Mouse (Mus musculus) hindbrain, embryonic 12.5 days (tissue): ENCODE data around the gene Cdc5l. TPM values are rescaled to one million over a fixed set of nuclear protein-coding genes. Genes with fewer than 3 reads are reported as not detected.

Experiments
- ATAC-seq: fragments of 200-750 bp; cut with Nextera tagmentation; 2 replicates; pipeline ENCODE4 v1.8.0; 2017; ENCODE audit warnings: moderate TSS enrichment; ENCODE audit not compliant: low FRiP score
- H3K27ac ChIP-seq: fragments of 300-500 bp; sonication (generic); 2 replicates; pipeline ENCODE4 v1.5.1; 2016; ENCODE audit warnings: mild to moderate bottlenecking
- H3K27me3 ChIP-seq: fragments of 300-500 bp; sonication (generic); 2 replicates; pipeline ENCODE4 v1.6.1; 2016; ENCODE audit warnings: mild to moderate bottlenecking
- H3K36me3 ChIP-seq: fragments of 300-500 bp; sonication (generic); 2 replicates; pipeline ENCODE4 v1.6.1; 2016; ENCODE audit warnings: mild to moderate bottlenecking
- H3K4me1 ChIP-seq: fragments of 300-500 bp; sonication (generic); 2 replicates; pipeline ENCODE4 v1.6.1; 2016
- H3K4me2 ChIP-seq: fragments of 300-500 bp; sonication (generic); replicated peaks from 2 replicates; pipeline ENCODE4 v1.6.1; 2016; ENCODE audit warnings: mild to moderate bottlenecking
- H3K4me3 ChIP-seq: fragments of 300-500 bp; sonication (generic); 2 replicates; pipeline ENCODE4 v1.5.1; 2016; ENCODE audit warnings: mild to moderate bottlenecking
- H3K9ac ChIP-seq: fragments of 300-500 bp; sonication (generic); 2 replicates; pipeline ENCODE4 v1.6.1; 2016; ENCODE audit warnings: mild to moderate bottlenecking, moderate library complexity
- H3K9me3 ChIP-seq: fragments of 300-500 bp; sonication (generic); replicated peaks from 2 replicates; pipeline ENCODE4 v1.6.1; 2016; ENCODE audit warnings: mild to moderate bottlenecking
- WGBS: fragments of 180-500 bp; shearing (Covaris S2); methylation state at CpG from one replicate; pipeline ENCODE4 v1.1.7; 2016; 5-methylcytosine and 5-hydroxymethylcytosine counted together
- polyA plus RNA-seq: library from polyadenylated mRNA; unstranded; fragments of >200 nt; fragmentation: Nextera tagmentation; extraction: Ambion mirVana; gene quantifications from 2 replicates; pipeline ENCODE4 v1.2.1, GENCODE M21; 2016

Cdc5l gene
- 75.2 and 75.9 TPM in 2 replicates for polyA plus RNA-seq

- WGBS = under 1% methylated on average over 73 of the region's 73 CpGs
- H3K9ac ChIP-seq = peak within 1 kb of the TSS; percentile 87
- H3K36me3 ChIP-seq = peaks cover 3% of the 10 kb centered on the region; the same call in 1 of the 2 replicates
- peak within 1 kb of the TSS; percentile 71 for H3K4me2 ChIP-seq
- peak within 1 kb of the TSS; percentile 93 for H3K4me3 ChIP-seq
- peaks cover 23% of the 10 kb centered on the region for H3K4me1 ChIP-seq
- H3K9me3 ChIP-seq = no peaks in the 10 kb centered on the region
- H3K27ac ChIP-seq = peak within 1 kb of the TSS; percentile 96
- no peaks in the 10 kb centered on the region for H3K27me3 ChIP-seq
- peak; percentile 97 for ATAC-seq
These were observed at the start of gene Cdc5l for GRCm38 (mm10) chr17:45433419-45434261. TSS of gene Cdc5l (minus strand) at chr17:45433737.

GRCm38 (mm10) chr17:45480429-45480828 lies 46.9 kb upstream of the Cdc5l start:
- Histone ChIP-seq H3K27me3 (peaks cover 9% of the 10 kb centered on the region; the same call in 1 of the 2 replicates), H3K4me2 (no peak overlapping the region), H3K4me1 (0 out of 2 replicates have a peak, but pooled peaks cover 6% of the 10 kb centered on the region), H3K36me3 (no peaks in the 10 kb centered on the region), H3K9ac (no peak overlapping the region), H3K4me3 (no peak overlapping the region), H3K9me3 (peaks cover 9% of the 10 kb centered on the region; the same call in 1 of the 2 replicates), H3K27ac (no peak overlapping the region)
- WGBS = 37% methylated on average over 2 of the region's 2 CpGs
- ATAC-seq = no peak

- H3K4me3 ChIP-seq = no peak overlapping the region
- no peak overlapping the region for H3K27ac ChIP-seq
- peaks cover 9% of the 10 kb centered on the region; the same call in 1 of the 2 replicates for H3K27me3 ChIP-seq
- H3K9me3 ChIP-seq = peaks cover 9% of the 10 kb centered on the region; the same call in 1 of the 2 replicates
- no peak overlapping the region for H3K4me2 ChIP-seq
- no peak overlapping the region for H3K9ac ChIP-seq
- H3K36me3 ChIP-seq = no peaks in the 10 kb centered on the region
- peaks cover 13% of the 10 kb centered on the region for H3K4me1 ChIP-seq
- peak; percentile 21; the same call in 1 of the 2 replicates for ATAC-seq
- WGBS = 21% methylated on average over 12 of the region's 12 CpGs
These were observed 44.8 kb upstream of the Cdc5l start for GRCm38 (mm10) chr17:45478234-45478825.

DNA sequence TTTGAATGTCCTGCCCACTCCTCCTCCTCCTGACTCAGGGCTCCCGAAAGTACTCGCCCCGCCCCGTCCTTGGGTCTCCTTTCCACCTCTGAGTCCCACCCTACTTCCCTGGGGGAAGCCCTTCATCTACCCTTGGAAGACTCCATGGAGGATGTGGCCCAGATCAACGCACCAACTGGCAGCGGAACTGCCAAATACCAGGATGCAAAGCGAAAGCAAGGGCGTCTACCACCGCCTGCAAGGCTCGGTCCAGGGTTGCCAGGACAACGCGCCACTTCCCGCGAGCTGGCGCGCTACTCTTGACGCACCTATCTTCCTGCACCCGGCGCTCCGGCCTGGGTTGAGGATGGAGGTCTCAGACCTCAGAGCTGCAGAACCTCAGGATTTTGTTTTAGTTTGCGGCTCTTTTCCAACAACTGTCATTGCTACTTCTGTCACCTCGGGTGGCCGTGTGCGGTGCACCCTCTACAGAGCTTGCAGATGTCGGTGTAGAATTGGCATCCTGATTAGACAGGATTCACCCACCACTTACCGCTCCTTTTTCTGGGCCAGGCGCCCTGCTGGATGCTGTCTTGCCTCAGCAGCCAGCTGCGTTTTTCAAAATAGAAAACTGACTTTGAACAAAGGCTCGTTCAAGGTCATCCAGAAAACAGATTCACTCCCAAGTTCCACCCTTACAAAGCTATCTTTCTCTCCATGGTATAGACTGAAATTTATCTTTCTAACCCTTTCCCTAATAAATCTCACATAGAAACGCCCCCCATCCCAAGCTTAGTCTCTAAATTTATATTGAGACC lies 41.3 kb upstream of the Cdc5l start, which contains the start of gene Spats1:
Gene Spats1, minus strand, starts transcription at position 747 of the 797 bp plus-strand sequence.
- no peak within 1 kb of the TSS for H3K27ac ChIP-seq
- peak within 1 kb of the TSS; percentile 46 for H3K9ac ChIP-seq
- WGBS = 6% methylated on average over 30 of the region's 30 CpGs
- peak; percentile 85 for ATAC-seq
- peaks cover 13% of the 10 kb centered on the region for H3K4me1 ChIP-seq
- peak within 1 kb of the TSS; percentile 38 for H3K4me3 ChIP-seq
- peak within 1 kb of the TSS; percentile 74 for H3K4me2 ChIP-seq
- peaks cover 9% of the 10 kb centered on the region; the same call in 1 of the 2 replicates for H3K27me3 ChIP-seq
- no peaks in the 10 kb centered on the region for H3K9me3 ChIP-seq
- no peaks in the 10 kb centered on the region for H3K36me3 ChIP-seq

- ATAC-seq = peak; percentile 49
- no peak overlapping the region for H3K27ac ChIP-seq
- H3K9ac ChIP-seq = no peak overlapping the region
These were observed 40.6 kb upstream of the Cdc5l start for GRCm38 (mm10) chr17:45474146-45474545.

DNA sequence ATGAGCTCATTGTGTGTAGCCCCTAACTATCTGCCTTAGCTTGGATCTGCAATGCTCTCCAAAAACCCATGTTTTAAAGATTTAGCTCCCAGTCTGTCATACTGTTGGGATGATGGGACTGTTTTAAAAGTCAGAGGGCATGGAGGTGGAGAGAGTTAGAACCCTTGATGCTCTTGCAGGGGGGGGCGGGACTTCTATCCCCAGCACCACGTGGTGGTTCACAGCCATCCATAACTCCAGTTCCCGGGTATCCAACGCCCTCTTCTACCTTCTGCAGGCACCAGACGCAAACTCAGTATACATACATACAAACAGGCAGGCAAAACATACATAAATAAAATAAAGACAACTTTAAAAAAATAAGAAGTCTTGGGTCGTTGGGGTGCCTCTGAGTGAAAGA lies 40.1 kb upstream of the Cdc5l start:
- Histone ChIP-seq H3K27ac (no peak overlapping the region), H3K36me3 (no peaks in the 10 kb centered on the region), H3K4me3 (no peak overlapping the region), H3K27me3 (peaks cover 9% of the 10 kb centered on the region; the same call in 1 of the 2 replicates), H3K4me1 (peaks cover 13% of the 10 kb centered on the region), H3K4me2 (no peak overlapping the region), H3K9ac (no peak overlapping the region), H3K9me3 (no peaks in the 10 kb centered on the region)
- WGBS = 82% methylated on average over 6 of the region's 6 CpGs
- no peak for ATAC-seq

More at GRCm38 (mm10) chr17:45474146-45474545, 40.6 kb upstream of the Cdc5l start:
- Histone ChIP-seq H3K4me1 (peaks cover 13% of the 10 kb centered on the region), H3K4me2 (peak overlapping the region; percentile 74), H3K4me3 (peak overlapping the region; percentile 38), H3K36me3 (no peaks in the 10 kb centered on the region), H3K9me3 (no peaks in the 10 kb centered on the region), H3K27me3 (peaks cover 9% of the 10 kb centered on the region; the same call in 1 of the 2 replicates)
- 73% methylated on average over 8 of the region's 8 CpGs for WGBS

DNA sequence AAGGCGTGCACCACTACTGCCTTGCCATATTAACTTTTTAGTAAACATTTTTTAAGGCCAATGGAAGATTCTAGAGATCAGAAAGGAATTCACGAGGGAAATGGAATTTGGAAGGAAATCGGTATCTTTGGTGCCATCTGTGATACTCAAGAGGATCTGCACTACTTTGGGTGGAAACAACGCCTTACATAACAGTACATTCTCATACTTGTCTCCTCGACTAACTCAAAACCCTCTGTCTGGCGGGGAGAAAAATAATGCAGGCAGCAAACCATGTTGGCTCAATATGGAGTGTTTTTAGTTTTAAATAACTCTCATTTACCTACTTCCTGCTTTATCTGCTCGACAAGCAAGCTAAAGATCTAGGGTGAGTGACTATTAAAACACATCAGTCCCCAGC lies 37.2 kb upstream of the Cdc5l start:
- 0 out of 2 replicates have a peak, but pooled peaks cover 2% of the 10 kb centered on the region for H3K27me3 ChIP-seq
- WGBS = 84% methylated on average over 7 of the region's 7 CpGs
- no peak overlapping the region for H3K4me2 ChIP-seq
- no peak overlapping the region for H3K9ac ChIP-seq
- H3K4me1 ChIP-seq = peaks cover 8% of the 10 kb centered on the region
- ATAC-seq = no peak
- no peak overlapping the region for H3K27ac ChIP-seq
- no peaks in the 10 kb centered on the region for H3K36me3 ChIP-seq
- H3K9me3 ChIP-seq = no peaks in the 10 kb centered on the region; the same call in none of the 2 replicates
- no peak overlapping the region for H3K4me3 ChIP-seq

DNA sequence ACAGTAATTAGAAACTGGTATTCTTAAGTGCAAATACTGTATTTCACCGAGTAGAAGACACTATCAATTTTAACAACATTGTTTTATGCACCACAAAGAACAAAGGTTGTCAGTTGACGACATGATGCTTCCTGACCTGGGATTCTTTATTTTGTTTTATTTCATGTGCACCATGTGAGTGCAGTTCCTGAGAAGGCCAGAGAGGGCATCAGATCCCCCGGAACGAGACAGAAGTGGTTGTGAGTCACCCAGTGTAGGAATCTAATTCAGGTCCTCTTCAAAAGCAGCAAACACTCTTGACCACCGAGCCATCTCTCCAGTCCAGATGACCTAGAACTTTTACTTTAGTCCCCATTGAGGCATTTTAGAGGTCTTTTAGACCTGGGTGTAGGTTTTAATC lies 34.8 kb upstream of the Cdc5l start:
- WGBS = 78% methylated on average over 5 of the region's 5 CpGs
- no peak overlapping the region for H3K27ac ChIP-seq
- H3K9me3 ChIP-seq = no peaks in the 10 kb centered on the region; the same call in none of the 2 replicates
- H3K4me1 ChIP-seq = no peaks in the 10 kb centered on the region
- no peak overlapping the region for H3K9ac ChIP-seq
- H3K4me3 ChIP-seq = no peak overlapping the region
- no peak for ATAC-seq
- no peaks in the 10 kb centered on the region for H3K27me3 ChIP-seq
- no peaks in the 10 kb centered on the region for H3K36me3 ChIP-seq
- H3K4me2 ChIP-seq = no peak overlapping the region

GRCm38 (mm10) chr17:45466701-45467100 lies 33.2 kb upstream of the Cdc5l start:
- Histone ChIP-seq H3K4me1 (no peaks in the 10 kb centered on the region), H3K9ac (no peak overlapping the region), H3K36me3 (no peaks in the 10 kb centered on the region), H3K27me3 (no peaks in the 10 kb centered on the region), H3K27ac (no peak overlapping the region), H3K4me2 (no peak overlapping the region), H3K9me3 (no peaks in the 10 kb centered on the region; the same call in none of the 2 replicates), H3K4me3 (no peak overlapping the region)
- WGBS = 64% methylated on average over 2 of the region's 2 CpGs
- ATAC-seq = no peak

GRCm38 (mm10) chr17:45464255-45464654 lies 30.7 kb upstream of the Cdc5l start:
- Histone ChIP-seq H3K4me2 (no peak overlapping the region), H3K27ac (no peak overlapping the region), H3K9ac (no peak overlapping the region), H3K9me3 (no peaks in the 10 kb centered on the region; the same call in none of the 2 replicates), H3K4me3 (no peak overlapping the region), H3K36me3 (no peaks in the 10 kb centered on the region), H3K4me1 (no peaks in the 10 kb centered on the region), H3K27me3 (no peaks in the 10 kb centered on the region)
- WGBS = 84% methylated on average over 9 of the region's 9 CpGs
- no peak for ATAC-seq

DNA sequence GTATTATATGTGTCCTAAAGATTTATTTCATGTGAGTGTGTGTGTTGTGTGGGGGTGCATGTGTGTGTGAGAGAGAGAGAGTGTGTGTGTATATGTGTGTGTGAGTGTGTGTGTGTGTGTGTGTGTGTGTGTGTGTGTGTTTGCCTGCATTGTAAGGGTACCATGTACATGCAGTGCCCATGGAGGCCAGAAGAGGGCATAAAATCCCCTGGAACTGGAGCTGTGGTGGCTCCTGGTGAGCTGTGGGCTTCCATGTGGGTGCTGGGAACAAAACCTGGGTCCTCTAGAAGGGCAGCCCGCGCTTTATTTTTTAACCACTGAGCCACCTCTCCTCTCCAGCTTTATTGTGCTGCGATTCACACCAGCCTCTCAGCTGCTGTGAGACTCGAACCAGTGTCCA lies 29.0 kb upstream of the Cdc5l start:
- Histone ChIP-seq H3K27me3 (no peaks in the 10 kb centered on the region), H3K4me2 (no peak overlapping the region), H3K27ac (no peak overlapping the region), H3K4me3 (no peak overlapping the region), H3K9ac (no peak overlapping the region), H3K9me3 (no peaks in the 10 kb centered on the region; the same call in 1 of the 2 replicates), H3K36me3 (no peaks in the 10 kb centered on the region), H3K4me1 (peaks cover under 1% of the 10 kb centered on the region; the same call in 1 of the 2 replicates)
- 89% methylated on average over 4 of the region's 4 CpGs for WGBS
- ATAC-seq = no peak
